Mouse (Mus musculus) small intestine, adult 2 months (tissue): ENCODE results near the gene Zfp335.

Experiments
- CTCF ChIP-seq: fragments of 200-500 bp; IDR thresholded peaks from 2 replicates; pipeline ENCODE4 v1.5.1; 2012; ENCODE audit warnings: low read depth, mild to moderate bottlenecking, control low read depth, inconsistent platforms, low read length, moderate library complexity, mixed read lengths; ENCODE audit not compliant: insufficient replicate concordance, insufficient read length; ENCODE audit errors: extremely low read depth
- POLR2A ChIP-seq: fragments of 200-500 bp; IDR thresholded peaks from 2 replicates; pipeline ENCODE4 v1.6.1; 2012; ENCODE audit warnings: low read depth, mild to moderate bottlenecking, control low read depth, inconsistent platforms, low read length, moderate library complexity

DNA sequence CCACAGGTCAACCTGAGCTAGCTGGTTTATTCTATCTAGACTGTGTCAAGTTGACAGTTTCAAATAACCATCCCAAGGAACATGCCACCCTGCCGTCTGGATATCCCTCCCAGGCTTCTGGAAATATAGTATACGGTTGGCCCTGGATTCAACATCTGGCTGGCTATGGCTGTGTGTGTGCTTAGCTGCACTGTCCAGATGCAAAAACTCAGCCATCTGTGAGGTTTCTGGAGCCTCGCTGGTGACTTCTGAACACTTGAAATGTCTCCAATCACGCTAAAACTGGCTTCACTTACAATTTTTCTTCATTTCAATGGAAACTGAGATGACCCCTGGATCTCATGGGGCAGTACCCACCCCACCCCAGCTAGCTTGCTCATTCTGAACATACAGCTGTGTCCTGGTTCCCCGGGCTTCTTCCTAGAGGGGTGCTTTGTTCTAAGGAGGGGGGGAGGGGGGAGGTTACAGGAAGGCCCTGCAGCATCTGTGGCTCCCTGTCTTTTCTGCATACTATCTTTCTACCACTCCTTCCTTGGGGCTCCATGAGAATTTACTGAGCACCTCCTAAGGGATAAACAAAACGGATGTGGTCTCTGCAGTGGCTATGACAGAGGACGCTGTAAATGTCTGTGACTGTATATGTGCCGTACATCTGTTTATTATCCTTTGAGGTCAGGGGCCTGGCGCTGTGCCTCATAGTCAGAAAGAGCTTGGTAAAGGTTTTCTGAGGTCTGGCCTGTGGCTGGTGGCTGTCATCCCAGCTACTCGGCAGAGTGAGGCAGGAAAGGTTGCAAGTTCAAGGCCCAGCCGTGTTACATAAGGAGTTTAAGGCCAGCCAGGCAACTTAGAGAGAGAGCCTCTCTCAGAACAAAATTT lies 19.4 kb upstream of the Zfp335 start:
- TF ChIP-seq CTCF, result no peak
- no peak for TF ChIP-seq POLR2A
